Mouse (Mus musculus): ENCODE measurements around the gene Arhgef3. TPM values are rescaled to one million over a fixed set of nuclear protein-coding genes. Genes with fewer than 3 reads are reported as not detected.
"Not testable (repeated sequence)": the region's sequence is repeated elsewhere in the genome, so short reads cannot be mapped to it uniquely, and the experiment has no call there.

Gene Arhgef3
- polyA plus RNA-seq, 1 experiment from 2014 or later = 4.2 TPM

DNA sequence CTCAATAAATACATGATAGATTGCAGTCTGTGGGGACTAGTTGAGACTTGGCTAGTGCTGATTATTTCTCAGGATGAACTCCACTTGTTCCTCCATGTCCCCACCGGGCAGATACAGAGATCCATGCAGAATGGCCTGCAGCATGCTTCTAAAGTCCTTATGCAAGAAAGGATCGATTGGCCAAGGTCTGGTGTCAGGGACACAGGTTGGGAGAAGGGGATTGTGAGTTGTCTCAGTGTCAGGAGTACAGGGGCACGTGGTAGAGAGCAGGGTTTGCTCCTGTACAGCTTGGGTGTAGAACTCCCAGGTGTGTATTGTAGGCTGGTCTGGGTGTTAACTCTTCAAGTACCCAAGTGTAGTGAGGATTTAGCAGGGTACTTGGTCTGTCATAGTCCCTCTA lies 130.2 kb downstream of the Arhgef3 start:
- Histone ChIP-seq H3K9ac (no peak overlapping the region), H3K4me3 (no peak overlapping the region), H3K27me3 (replicated peaks) (no peaks in the 10 kb centered on the region), H3K27ac (no peak overlapping the region), H3K4me1 (no peaks in the 10 kb centered on the region), H3K4me2 (replicated peaks) (no peak overlapping the region), H3K36me3 (no peaks in the 10 kb centered on the region), H3K9me3 (no peaks in the 10 kb centered on the region)
- 82% methylated on average over 3 of the region's 3 CpGs for WGBS
- ATAC-seq (ENCODE audit: low FRiP score, low read depth) = no peak

DNA sequence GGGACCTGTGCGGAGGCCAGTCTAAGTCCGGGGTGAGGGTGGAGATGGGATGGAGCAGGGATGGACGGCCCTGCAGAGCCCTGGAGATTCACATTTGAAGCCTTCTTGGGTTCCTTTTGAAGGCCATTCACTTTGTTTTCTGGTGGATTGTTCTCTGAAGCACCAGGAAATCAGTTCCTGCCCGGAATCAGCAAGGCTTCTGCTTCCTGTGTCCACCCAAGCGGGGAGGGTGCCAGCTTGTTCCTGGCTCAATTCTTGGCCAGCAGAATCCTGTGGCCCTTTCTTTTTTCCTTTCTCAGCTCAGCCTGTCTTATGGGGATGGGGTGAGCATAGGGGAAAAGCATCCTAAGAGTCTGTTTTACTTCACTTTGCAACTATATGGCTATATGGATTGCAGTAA lies 131.7 kb downstream of the Arhgef3 start:
- WGBS = 82% methylated on average over 5 of the region's 5 CpGs
- ATAC-seq (ENCODE audit: low FRiP score, low read depth) = no peak

DNA sequence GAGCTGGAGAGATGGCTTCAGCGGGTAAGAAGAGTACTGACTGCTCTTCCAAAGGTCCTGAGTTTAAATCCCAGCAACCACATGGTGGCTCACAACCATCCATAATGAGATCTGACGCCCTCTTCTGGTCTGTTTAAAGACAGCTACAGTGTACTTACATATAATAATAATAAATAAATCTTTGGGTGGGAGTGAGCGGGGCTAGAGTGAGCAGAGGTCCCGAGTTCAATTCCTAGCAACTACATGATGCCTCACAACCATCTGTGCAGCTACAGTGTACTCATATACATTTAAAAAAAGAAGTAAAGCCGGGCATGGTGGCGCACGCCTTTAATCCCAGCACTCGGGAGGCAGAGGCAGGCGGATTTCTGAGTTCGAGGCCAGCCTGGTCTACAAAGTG lies 132.2 kb downstream of the Arhgef3 start:
- not testable (repeated sequence) for H3K4me2 ChIP-seq (replicated peaks); H3K4me1 ChIP-seq; ATAC-seq (ENCODE audit: low FRiP score, low read depth); H3K9me3 ChIP-seq; H3K27ac ChIP-seq; H3K27me3 ChIP-seq (replicated peaks); H3K9ac ChIP-seq; H3K36me3 ChIP-seq; H3K4me3 ChIP-seq
- 96% methylated on average over 10 of the region's 10 CpGs for WGBS

More for the DNA sequence above, 131.7 kb downstream of the Arhgef3 start:
- H3K27ac ChIP-seq = no peak overlapping the region
- no peak overlapping the region for H3K4me2 ChIP-seq (replicated peaks)
- no peaks in the 10 kb centered on the region for H3K4me1 ChIP-seq
- H3K4me3 ChIP-seq = no peak overlapping the region
- H3K27me3 ChIP-seq (replicated peaks) = no peaks in the 10 kb centered on the region
- H3K9me3 ChIP-seq = no peaks in the 10 kb centered on the region
- H3K9ac ChIP-seq = no peak overlapping the region
- no peaks in the 10 kb centered on the region for H3K36me3 ChIP-seq

DNA sequence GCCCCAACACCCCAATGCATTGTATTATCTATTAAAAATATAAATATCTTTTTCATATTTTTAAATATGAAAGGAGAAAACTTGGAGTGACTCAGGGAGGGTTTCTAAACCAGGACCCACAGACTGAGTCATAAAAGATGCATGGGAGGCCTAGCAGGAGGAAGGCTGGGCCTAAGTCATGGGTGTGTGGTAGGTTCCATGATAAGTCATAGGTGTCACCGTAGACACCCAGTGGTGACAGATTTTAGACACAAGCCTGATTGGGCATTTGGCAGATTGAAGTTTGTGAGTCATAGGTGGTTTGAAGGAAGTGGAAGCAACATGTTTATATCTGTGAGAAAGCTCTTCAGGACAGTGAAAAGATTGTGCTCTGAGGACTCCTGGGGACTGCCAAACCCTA lies 134.4 kb downstream of the Arhgef3 start:
- no peak for ATAC-seq (ENCODE audit: low FRiP score, low read depth)
- Histone ChIP-seq H3K9ac (no peak overlapping the region), H3K36me3 (no peaks in the 10 kb centered on the region), H3K4me1 (no peaks in the 10 kb centered on the region), H3K4me2 (replicated peaks) (no peak overlapping the region), H3K27ac (no peak overlapping the region), H3K4me3 (no peak overlapping the region), H3K9me3 (no peaks in the 10 kb centered on the region), H3K27me3 (replicated peaks) (no peaks in the 10 kb centered on the region)
- 95% methylated on average over 1 of the region's 1 CpGs for WGBS

DNA sequence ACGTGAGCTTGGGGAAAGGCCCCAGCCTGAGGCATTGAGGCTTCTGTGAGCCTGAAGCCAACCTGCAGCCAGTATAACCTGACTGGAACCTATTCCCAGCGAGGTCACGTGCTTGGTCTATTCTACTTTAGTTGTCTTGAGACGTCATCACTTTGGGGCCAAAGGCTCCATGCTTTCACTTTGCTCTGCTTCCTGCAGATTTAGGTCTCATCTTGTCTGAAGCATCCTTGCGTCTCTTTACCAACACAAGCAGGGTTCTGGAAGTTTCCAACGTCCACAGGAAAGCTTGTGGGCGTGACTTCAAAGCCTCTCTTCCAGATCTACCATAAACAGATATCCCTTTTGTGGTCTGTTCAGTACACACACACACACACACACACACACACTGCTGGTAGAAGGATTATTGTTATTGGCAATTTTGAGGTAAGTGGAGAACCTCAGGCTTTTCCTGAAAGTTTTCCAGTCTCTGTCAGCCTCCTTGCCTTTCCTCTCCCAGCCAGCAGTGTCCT lies 135.6 kb downstream of the Arhgef3 start:
- H3K27ac ChIP-seq = no peak overlapping the region
- H3K27me3 ChIP-seq (replicated peaks) = no peaks in the 10 kb centered on the region
- ATAC-seq (ENCODE audit: low FRiP score, low read depth) = no peak
- no peak overlapping the region for H3K9ac ChIP-seq
- no peaks in the 10 kb centered on the region for H3K4me1 ChIP-seq
- no peak overlapping the region for H3K4me3 ChIP-seq
- no peaks in the 10 kb centered on the region for H3K36me3 ChIP-seq
- H3K4me2 ChIP-seq (replicated peaks) = no peak overlapping the region
- no peaks in the 10 kb centered on the region for H3K9me3 ChIP-seq
- 82% methylated on average over 7 of the region's 7 CpGs for WGBS

DNA sequence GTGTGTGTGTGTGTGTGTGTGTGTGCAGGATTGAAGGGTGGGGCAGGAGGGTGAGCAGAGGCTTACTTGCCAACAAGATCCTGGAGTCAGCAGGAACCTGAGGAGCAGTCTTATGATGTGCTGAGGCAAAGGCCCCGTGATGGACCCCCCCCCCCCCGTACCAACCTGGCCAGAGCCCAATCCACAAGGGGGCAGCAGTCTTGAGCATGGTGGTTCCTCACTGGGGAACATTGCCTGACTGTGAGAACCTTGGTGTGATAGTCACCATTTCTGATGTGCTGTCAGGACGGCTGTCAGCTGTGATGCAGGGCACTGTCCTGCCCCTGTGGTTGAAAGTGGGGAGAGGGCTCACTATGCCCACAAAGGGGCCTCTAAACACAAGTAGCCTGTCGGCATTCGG lies 138.7 kb downstream of the Arhgef3 start:
- Histone ChIP-seq H3K4me2 (replicated peaks) (no peak overlapping the region), H3K27me3 (replicated peaks) (no peaks in the 10 kb centered on the region), H3K27ac (no peak overlapping the region), H3K9ac (no peak overlapping the region), H3K4me3 (no peak overlapping the region), H3K36me3 (no peaks in the 10 kb centered on the region), H3K9me3 (no peaks in the 10 kb centered on the region), H3K4me1 (no peaks in the 10 kb centered on the region)
- no peak for ATAC-seq (ENCODE audit: low FRiP score, low read depth)
- 85% methylated on average over 5 of the region's 5 CpGs for WGBS

DNA sequence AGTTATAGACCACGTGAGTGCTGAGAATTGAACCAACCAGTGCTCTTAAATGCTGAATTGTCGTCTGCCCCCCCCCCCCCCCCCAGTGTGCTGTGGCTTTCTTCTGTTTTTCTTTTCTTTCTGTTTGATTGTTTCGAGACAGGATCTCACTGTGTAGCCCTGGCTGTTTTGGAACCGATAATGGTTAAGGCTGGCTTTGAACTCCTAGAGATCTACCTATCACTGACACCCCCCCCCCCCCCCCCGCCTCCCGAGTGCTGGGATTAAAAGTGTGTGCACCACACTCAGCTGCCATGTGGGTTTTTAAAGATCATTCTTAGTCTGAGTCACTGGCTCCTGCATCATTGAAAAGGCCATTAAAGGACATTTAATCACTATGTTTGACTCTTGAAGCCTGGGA lies 147.7 kb downstream of the Arhgef3 start:
- no peaks in the 10 kb centered on the region for H3K27me3 ChIP-seq (replicated peaks)
- no peak overlapping the region for H3K4me2 ChIP-seq (replicated peaks)
- WGBS = 74% methylated on average over 6 of the region's 6 CpGs
- no peaks in the 10 kb centered on the region for H3K9me3 ChIP-seq
- no peak overlapping the region for H3K4me3 ChIP-seq
- H3K27ac ChIP-seq = no peak overlapping the region
- ATAC-seq (ENCODE audit: low FRiP score, low read depth) = no peak
- H3K4me1 ChIP-seq = no peaks in the 10 kb centered on the region
- H3K9ac ChIP-seq = no peak overlapping the region
- H3K36me3 ChIP-seq = no peaks in the 10 kb centered on the region

DNA sequence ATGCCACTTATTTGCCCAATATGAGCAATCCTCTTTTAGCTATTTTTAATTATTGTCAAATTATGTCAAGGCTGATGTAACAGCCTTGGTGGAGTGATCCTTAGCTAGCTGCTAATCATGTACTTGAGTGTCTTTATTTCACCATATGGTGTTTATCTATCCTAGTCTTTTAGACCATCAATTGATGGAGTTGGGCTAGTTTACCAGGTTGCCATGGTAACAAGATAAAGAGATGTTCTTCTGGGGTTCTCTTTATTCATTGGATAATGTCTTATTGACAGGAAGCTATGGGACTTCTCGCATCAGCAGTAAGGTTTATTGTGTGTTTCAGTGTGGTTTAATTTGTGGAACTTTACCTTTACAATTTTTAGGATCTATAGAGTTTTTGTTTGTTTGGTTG lies 151.9 kb downstream of the Arhgef3 start:
- Histone ChIP-seq H3K9ac (no peak overlapping the region), H3K4me3 (no peak overlapping the region), H3K27ac (no peak overlapping the region), H3K9me3 (no peaks in the 10 kb centered on the region), H3K4me1 (no peaks in the 10 kb centered on the region), H3K27me3 (replicated peaks) (no peaks in the 10 kb centered on the region), H3K36me3 (no peaks in the 10 kb centered on the region), H3K4me2 (replicated peaks) (no peak overlapping the region)
- no peak for ATAC-seq (ENCODE audit: low FRiP score, low read depth)
- WGBS = 65% methylated on average over 1 of the region's 1 CpGs

DNA sequence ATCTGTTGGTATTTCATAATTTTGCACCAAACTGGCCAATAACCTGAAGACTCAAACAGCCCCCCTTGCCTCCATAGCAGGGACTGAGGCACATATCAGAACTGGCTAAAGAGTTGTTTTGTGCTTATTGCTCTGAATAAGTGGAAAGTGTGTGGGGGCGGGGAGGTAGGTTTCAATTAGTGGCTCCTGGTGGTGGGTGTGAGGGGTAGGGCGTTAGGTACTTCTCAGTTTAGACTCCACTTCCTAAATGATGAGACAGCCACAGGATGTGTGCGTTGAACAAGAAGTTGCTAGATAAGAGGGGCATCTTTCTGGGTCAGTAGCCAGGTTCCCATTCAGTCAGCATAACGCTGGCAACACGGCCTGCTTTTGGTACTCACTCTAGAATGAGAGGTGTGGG lies 153.4 kb downstream of the Arhgef3 start:
- Histone ChIP-seq H3K36me3 (no peaks in the 10 kb centered on the region), H3K4me2 (replicated peaks) (no peak overlapping the region), H3K9me3 (no peaks in the 10 kb centered on the region), H3K27ac (no peak overlapping the region), H3K27me3 (replicated peaks) (no peaks in the 10 kb centered on the region), H3K9ac (no peak overlapping the region), H3K4me3 (no peak overlapping the region), H3K4me1 (peaks cover 8% of the 10 kb centered on the region; the same call in 1 of the 2 replicates)
- 70% methylated on average over 5 of the region's 5 CpGs for WGBS
- ATAC-seq (ENCODE audit: low FRiP score, low read depth) = no peak

DNA sequence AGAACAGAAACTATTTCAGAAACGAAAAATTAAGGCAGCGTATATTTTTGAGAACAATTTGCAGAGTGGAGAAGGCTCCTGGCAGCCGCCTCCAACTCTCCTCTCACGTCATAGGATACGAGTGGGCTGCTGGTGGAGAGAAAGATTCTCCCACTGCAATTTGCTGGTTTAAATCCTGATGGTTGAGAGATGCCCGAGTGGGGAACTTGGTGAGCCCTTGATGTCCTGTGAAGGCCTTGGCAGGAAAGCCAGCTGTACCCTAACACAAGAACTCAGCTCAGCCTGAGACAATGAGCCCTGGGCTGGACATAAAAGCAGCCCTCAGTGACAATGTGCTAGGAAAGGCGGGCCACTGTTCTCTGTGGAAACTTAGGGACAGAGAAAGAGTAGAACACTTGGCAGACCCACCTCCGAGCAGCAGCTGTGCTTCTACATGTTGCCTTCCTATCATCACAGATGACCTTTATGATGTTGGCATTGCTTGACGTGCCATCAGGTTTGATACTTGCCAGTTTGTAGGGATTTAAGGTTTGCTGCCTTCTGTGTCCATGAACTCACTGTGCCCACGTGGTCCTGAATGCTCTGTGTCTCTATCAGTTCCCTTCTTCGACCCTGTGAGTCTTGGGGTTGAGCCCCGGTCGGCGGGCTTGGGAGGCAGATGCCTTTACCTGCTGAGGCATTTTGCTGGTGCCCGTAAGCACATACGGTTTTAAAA lies 154.4 kb downstream of the Arhgef3 start:
- Histone ChIP-seq H3K4me3 (no peak overlapping the region), H3K27me3 (replicated peaks) (no peaks in the 10 kb centered on the region), H3K36me3 (no peaks in the 10 kb centered on the region), H3K9ac (no peak overlapping the region), H3K4me2 (replicated peaks) (no peak overlapping the region), H3K27ac (no peak overlapping the region), H3K4me1 (peaks cover 8% of the 10 kb centered on the region; the same call in 1 of the 2 replicates), H3K9me3 (no peaks in the 10 kb centered on the region)
- ATAC-seq (ENCODE audit: low FRiP score, low read depth) = no peak
- 89% methylated on average over 16 of the region's 16 CpGs for WGBS

DNA sequence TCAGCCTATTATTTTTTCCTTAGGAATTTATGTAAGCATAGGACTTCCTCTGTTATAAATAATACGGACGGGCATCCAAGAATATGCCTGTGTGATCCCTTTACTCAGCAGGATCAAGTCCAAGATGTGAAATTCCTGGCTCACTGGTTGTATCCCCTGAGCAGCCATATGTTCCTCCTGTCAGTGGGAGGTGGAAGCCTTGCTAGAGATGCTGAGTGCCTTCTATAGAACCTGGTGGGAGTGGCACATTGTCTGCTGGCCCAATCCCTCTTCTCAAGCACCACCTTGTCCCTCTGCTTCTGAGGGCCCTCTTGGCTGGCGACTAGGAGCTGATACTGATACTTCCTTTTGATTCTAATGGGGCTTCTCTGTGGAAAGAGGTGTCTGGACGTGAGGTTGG lies 155.1 kb downstream of the Arhgef3 start:
- no peaks in the 10 kb centered on the region for H3K9me3 ChIP-seq
- H3K9ac ChIP-seq = no peak overlapping the region
- peaks cover 8% of the 10 kb centered on the region; the same call in 1 of the 2 replicates for H3K4me1 ChIP-seq
- H3K27me3 ChIP-seq (replicated peaks) = no peaks in the 10 kb centered on the region
- no peak overlapping the region for H3K27ac ChIP-seq
- WGBS = 72% methylated on average over 4 of the region's 4 CpGs
- no peak overlapping the region for H3K4me3 ChIP-seq
- H3K36me3 ChIP-seq = no peaks in the 10 kb centered on the region
- H3K4me2 ChIP-seq (replicated peaks) = no peak overlapping the region
- no peak for ATAC-seq (ENCODE audit: low FRiP score, low read depth)

DNA sequence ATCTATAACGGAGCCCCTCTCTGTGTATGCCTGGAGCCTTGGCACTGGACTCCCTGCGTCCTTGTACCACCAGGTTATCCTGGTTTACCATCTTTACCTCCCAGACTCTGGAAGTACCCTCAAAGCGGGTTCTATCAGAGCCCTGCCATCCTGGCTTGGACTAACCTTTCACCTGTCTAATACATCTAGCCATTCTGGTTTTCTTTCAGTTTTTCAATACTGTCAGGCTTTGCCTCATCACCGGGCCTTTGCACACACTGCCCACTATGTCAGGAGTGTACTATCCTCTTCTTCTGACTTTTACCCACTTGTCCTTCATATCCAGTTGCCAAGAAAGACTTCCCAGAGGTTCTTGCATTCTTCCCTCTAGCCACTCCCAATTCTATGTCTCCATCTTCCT lies 155.8 kb downstream of the Arhgef3 start:
- Histone ChIP-seq H3K4me1 (peaks cover 8% of the 10 kb centered on the region; the same call in 1 of the 2 replicates), H3K27ac (no peak overlapping the region), H3K9me3 (no peaks in the 10 kb centered on the region), H3K36me3 (no peaks in the 10 kb centered on the region), H3K9ac (no peak overlapping the region), H3K27me3 (replicated peaks) (no peaks in the 10 kb centered on the region), H3K4me2 (replicated peaks) (no peak overlapping the region), H3K4me3 (no peak overlapping the region)
- 94% methylated on average over 4 of the region's 4 CpGs for WGBS
- no peak for ATAC-seq (ENCODE audit: low FRiP score, low read depth)

Measured in neural tube, embryonic 12.5 days (tissue).